Mouse (Mus musculus): Measurements from ENCODE around the gene Arhgap31. TPM values are rescaled to one million over a fixed set of nuclear protein-coding genes. Genes with fewer than 3 reads are reported as not detected.

Arhgap31 gene
- total and polyA plus RNA-seq, 3 experiments: 0.01 to 0.04 TPM; not detected in 1

DNA sequence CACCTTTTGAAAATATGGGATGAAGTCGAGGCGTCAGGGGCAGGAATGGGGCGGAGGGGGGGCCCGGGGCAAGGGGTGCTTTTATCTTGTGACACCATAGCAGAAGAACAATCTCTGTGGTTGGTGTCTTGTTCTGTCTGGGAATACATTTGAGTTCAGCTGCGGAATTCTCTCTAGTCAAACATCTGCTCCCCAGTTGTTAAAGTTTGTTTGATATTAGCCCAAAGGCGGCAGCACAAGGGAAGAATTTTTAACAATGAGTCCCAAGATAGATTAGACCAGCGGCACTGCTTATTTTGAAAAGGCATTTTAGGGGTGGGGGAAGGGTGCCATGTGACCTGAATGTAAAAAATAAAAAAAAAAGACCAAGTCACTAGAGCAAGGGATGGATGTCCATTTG, 30.0 kb downstream of the Arhgap31 start:
- no peaks in the 10 kb centered on the region for H3K79me2 ChIP-seq (ENCODE audit: control insufficient read depth, insufficient read depth, low read length, poor library complexity)
- no peaks in the 10 kb centered on the region for H3K36me3 ChIP-seq (ENCODE audit: control insufficient read depth in 1 of 2, insufficient read depth in 2 of 2, low read length in 2 of 2)
- TF ChIP-seq KAT2A (conservative IDR thresholded peaks at IDR 0.05; ENCODE audit: low read depth, low read length): no peak
- no peak for TF ChIP-seq SMC3 (IDR thresholded peaks at IDR 0.05; ENCODE audit: low read depth, low read length)
- TF ChIP-seq POLR2AphosphoS2 (IDR thresholded peaks at IDR 0.05; ENCODE audit: low read length): no peak
- no peak for TF ChIP-seq TAL1 (IDR thresholded peaks at IDR 0.05; ENCODE audit: low read length)
- no peak for DNase-seq (ENCODE audit: low read depth, low spot score)
- H3K9ac ChIP-seq (ENCODE audit: control insufficient read depth, low read depth, low read length, poor library complexity, severe bottlenecking): no peak overlapping the region
- H3K27ac ChIP-seq (ENCODE audit: control insufficient read depth, low read depth, low read length): no peak overlapping the region
- H3K27me3 ChIP-seq (ENCODE audit: control insufficient read depth in 1 of 2, insufficient read depth in 2 of 2, low read length in 2 of 2): peaks cover 2% of the 10 kb centered on the region in 2 experiments; a peak in 1 of 4 replicates
- no peak overlapping the region for H3K4me3 ChIP-seq (ENCODE audit: control insufficient read depth in 1 of 2, insufficient read depth in 1 of 2, low read depth in 2 of 2, low read length in 2 of 2)
- no peaks in the 10 kb centered on the region for H3K4me1 ChIP-seq (ENCODE audit: control insufficient read depth in 1 of 2, insufficient read depth in 2 of 2, low read length in 2 of 2)
- no peaks in the 10 kb centered on the region for H3K9me3 ChIP-seq (replicated peaks; ENCODE audit: insufficient read depth, low read length)

DNA sequence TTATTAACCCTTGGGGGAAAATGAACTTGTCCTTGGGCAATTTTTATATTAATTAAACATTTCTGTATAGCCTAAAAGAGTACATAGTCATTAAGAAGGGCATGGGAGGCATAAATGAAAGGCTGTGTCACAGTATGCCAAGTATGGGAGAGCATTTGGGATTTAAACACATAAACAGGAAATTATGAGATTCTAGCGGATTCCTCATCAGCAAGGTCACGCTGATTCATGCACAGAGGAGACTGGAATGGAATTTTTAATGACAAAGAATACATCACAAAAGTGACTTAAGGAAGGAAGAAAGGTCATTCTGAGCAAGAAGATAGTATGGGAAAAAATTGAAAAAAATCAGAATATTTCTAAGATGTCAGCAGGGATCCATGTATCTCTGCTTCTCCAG, 31.8 kb downstream of the Arhgap31 start:
- Histone ChIP-seq H3K9me3 (replicated peaks; ENCODE audit: insufficient read depth, low read length) (no peaks in the 10 kb centered on the region), H3K79me2 (ENCODE audit: control insufficient read depth, insufficient read depth, low read length, poor library complexity) (no peaks in the 10 kb centered on the region), H3K4me1 (ENCODE audit: control insufficient read depth in 1 of 2, insufficient read depth in 2 of 2, low read length in 2 of 2) (no peaks in the 10 kb centered on the region), H3K27me3 (ENCODE audit: control insufficient read depth in 1 of 2, insufficient read depth in 2 of 2, low read length in 2 of 2) (peaks cover 2% of the 10 kb centered on the region in 2 experiments; a peak in 1 of 4 replicates), H3K27ac (ENCODE audit: control insufficient read depth, low read depth, low read length) (no peak overlapping the region), H3K4me3 (ENCODE audit: control insufficient read depth in 1 of 2, insufficient read depth in 1 of 2, low read depth in 2 of 2, low read length in 2 of 2) (no peak overlapping the region), H3K9ac (ENCODE audit: control insufficient read depth, low read depth, low read length, poor library complexity, severe bottlenecking) (no peak overlapping the region), H3K36me3 (ENCODE audit: control insufficient read depth in 1 of 2, insufficient read depth in 2 of 2, low read length in 2 of 2) (no peaks in the 10 kb centered on the region)
- no peak for TF ChIP-seq GATA1 (IDR thresholded peaks at IDR 0.05; ENCODE audit: low read depth, low read length)
- TF ChIP-seq ZNF384 (IDR thresholded peaks at IDR 0.05; ENCODE audit: low read depth, low read length): no peak
- TF ChIP-seq KAT2A (conservative IDR thresholded peaks at IDR 0.05; ENCODE audit: low read depth, low read length): no peak
- TF ChIP-seq CTCF (IDR thresholded peaks at IDR 0.05 in 2 of 3, conservative IDR thresholded peaks at IDR 0.05 in 1 of 3; ENCODE audit: control insufficient read depth in 1 of 3, insufficient read depth in 1 of 3, low read depth in 2 of 3, low read length in 3 of 3, poor library complexity in 1 of 3, severe bottlenecking in 1 of 3): no peak
- TF ChIP-seq ZKSCAN1 (IDR thresholded peaks at IDR 0.05; ENCODE audit: low read depth, low read length): no peak
- no peak for TF ChIP-seq USF1 (IDR thresholded peaks at IDR 0.05; ENCODE audit: low read depth, low read length)
- TF ChIP-seq JUND (IDR thresholded peaks at IDR 0.05; ENCODE audit: low read depth, low read length): no peak
- TF ChIP-seq SMC3 (IDR thresholded peaks at IDR 0.05; ENCODE audit: low read depth, low read length): no peak
- no peak for TF ChIP-seq MEF2A (IDR thresholded peaks at IDR 0.05; ENCODE audit: extremely low read depth, insufficient replicate concordance, low read depth, low read length, poor library complexity, severe bottlenecking)
- no peak for TF ChIP-seq CHD1 (IDR thresholded peaks at IDR 0.05; ENCODE audit: low read depth, low read length)
- no peak for TF ChIP-seq MAZ (IDR thresholded peaks at IDR 0.05; ENCODE audit: low read depth, low read length)
- TF ChIP-seq ZC3H11A (IDR thresholded peaks at IDR 0.05; ENCODE audit: low read depth, low read length): no peak
- DNase-seq (ENCODE audit: low read depth, low spot score): no peak

DNA sequence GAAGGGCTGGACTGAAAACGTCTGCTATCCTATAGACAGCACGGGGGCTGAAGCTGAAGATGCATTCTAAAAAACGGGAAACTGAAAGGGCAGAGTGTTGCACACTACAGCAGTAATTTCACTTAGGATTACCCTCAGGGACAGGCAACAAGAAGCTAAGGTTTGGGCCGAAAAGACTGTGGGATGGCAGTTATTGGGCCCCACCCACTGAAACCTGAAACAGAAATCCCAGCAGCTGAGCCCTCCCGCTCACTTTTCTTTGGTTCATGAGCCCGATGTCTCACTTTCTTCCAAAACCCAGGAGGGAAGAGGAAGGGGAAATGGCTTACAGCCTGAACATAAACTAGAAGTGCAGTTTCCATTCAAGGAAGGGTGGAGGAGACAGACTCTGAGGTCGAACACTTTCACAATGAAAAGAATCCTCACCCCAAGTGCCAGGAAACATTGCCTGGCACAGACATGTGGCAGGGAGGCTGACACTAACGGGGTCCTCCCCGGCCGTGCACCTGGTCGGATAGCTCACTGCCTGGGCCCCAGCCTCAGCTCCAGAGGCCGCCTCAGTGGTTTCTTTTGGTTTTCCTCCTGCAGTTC, 33.5 kb downstream of the Arhgap31 start:
- no peak overlapping the region for H3K4me3 ChIP-seq (ENCODE audit: control insufficient read depth in 1 of 2, insufficient read depth in 1 of 2, low read depth in 2 of 2, low read length in 2 of 2)
- H3K9ac ChIP-seq (ENCODE audit: control insufficient read depth, low read depth, low read length, poor library complexity, severe bottlenecking): no peak overlapping the region

More for the DNA sequence above, 33.5 kb downstream of the Arhgap31 start:
- Histone ChIP-seq H3K27ac (ENCODE audit: control insufficient read depth, low read depth, low read length) (no peak overlapping the region), H3K4me1 (ENCODE audit: control insufficient read depth in 1 of 2, insufficient read depth in 2 of 2, low read length in 2 of 2) (no peaks in the 10 kb centered on the region), H3K79me2 (ENCODE audit: control insufficient read depth, insufficient read depth, low read length, poor library complexity) (no peaks in the 10 kb centered on the region), H3K9me3 (replicated peaks; ENCODE audit: insufficient read depth, low read length) (no peaks in the 10 kb centered on the region), H3K27me3 (ENCODE audit: control insufficient read depth in 1 of 2, insufficient read depth in 2 of 2, low read length in 2 of 2) (peaks cover 2% of the 10 kb centered on the region in 2 experiments; a peak in 1 of 4 replicates), H3K36me3 (ENCODE audit: control insufficient read depth in 1 of 2, insufficient read depth in 2 of 2, low read length in 2 of 2) (no peaks in the 10 kb centered on the region)
- no peak for DNase-seq (ENCODE audit: low read depth, low spot score)
- TF ChIP-seq SMC3 (IDR thresholded peaks at IDR 0.05; ENCODE audit: low read depth, low read length) (no peak), BHLHE40 (IDR thresholded peaks at IDR 0.05; ENCODE audit: borderline replicate concordance, low read depth, low read length) (no peak), MXI1 (IDR thresholded peaks at IDR 0.05; ENCODE audit: low read depth, low read length) (no peak), RCOR1 (IDR thresholded peaks at IDR 0.05; ENCODE audit: low read depth, low read length) (no peak), ETS1 (IDR thresholded peaks at IDR 0.05; ENCODE audit: low read depth, low read length) (no peak), RAD21 (IDR thresholded peaks at IDR 0.05; ENCODE audit: low read depth, low read length) (no peak), USF2 (IDR thresholded peaks at IDR 0.05; ENCODE audit: borderline replicate concordance in 1 of 2, insufficient read depth in 1 of 2, low read depth in 1 of 2, low read length in 2 of 2) (no peak), KAT2A (conservative IDR thresholded peaks at IDR 0.05; ENCODE audit: low read depth, low read length) (no peak), POLR2A (IDR thresholded peaks at IDR 0.05; ENCODE audit: control insufficient read depth in 1 of 2, insufficient read depth in 1 of 2, low read depth in 1 of 2, low read length in 2 of 2, poor library complexity in 1 of 2) (no peak), ZNF384 (IDR thresholded peaks at IDR 0.05; ENCODE audit: low read depth, low read length) (no peak), SIN3A (IDR thresholded peaks at IDR 0.05; ENCODE audit: low read length) (no peak), HCFC1 (IDR thresholded peaks at IDR 0.05; ENCODE audit: low read depth, low read length) (no peak)
